Mouse (Mus musculus) naive thymus-derived CD4-positive, alpha-beta T cell, adult 2 months (primary cell): Measurements from ENCODE around the gene Tekt1.
A peak's percentile ranks its signal among the peaks of the same experiment; 100 is the strongest.

ENCODE experiments used
- DNase-seq: peaks from one replicate; pipeline ENCODE4 v3.0.0-alpha.2; 2011; ENCODE audit warnings: low read depth

Tekt1 gene

DNA sequence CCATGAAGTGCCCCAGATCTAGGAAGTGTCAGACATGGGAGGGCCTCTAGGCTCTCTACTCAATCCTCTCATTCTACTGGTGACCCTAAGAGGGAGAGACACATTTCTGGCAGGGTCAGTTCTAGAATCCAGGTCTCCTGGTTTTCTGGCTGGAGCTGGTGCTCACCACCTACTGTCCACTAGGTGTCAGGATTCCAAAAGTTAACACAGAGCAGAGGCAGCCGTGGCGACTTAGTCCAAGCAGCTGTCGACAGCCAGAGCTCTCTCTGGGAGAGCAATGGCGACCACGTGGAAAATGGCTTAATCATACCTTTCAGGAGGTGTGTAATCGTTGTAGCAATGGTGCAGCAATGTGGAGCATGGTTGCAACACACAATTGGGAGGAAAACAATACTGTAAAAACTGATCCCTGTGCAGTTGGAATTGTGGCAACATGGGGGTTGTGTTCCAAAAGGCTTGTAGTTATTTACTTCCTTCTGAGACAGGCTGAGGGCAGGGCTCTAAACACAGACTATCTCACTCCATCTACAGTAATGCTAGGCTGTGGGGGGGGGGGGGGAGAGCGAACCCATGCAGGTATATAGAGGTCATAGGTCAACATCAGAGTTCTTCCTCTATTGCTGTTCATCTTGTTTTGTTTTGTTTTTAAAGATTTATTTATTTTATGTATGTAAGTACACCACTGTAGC, 19.5 kb downstream of the Tekt1 start:
- DNase-seq: peak; percentile 42

DNA sequence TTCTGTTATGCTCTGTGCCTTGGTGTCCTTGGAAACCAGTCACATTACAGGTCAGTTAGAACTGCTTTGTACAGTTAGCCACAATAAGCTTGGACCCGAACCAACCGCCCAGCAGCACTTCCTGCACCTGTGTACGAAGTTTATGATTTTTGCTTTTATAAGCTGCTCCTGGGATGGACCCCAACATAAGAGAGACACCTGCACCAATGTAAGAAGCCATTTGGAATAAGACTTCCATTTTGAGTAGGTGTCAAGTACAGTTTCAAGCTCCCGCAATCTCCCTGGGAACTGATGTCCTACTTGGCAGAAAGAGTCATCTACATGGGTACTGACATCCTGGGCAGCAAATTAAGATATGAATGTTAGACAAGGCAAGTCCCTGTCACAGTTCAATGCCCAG, 22.5 kb downstream of the Tekt1 start:
- no peak for DNase-seq

- no peak for DNase-seq
These were observed 23.8 kb downstream of the Tekt1 start for GRCm38 (mm10) chr11:72338437-72338871.

- DNase-seq: no peak
These were observed 25.5 kb downstream of the Tekt1 start for GRCm38 (mm10) chr11:72336726-72337125.

- DNase-seq: no peak
These were observed 27.6 kb downstream of the Tekt1 start for GRCm38 (mm10) chr11:72334653-72335052.

- no peak for DNase-seq
These were observed 29.1 kb downstream of the Tekt1 start for GRCm38 (mm10) chr11:72332951-72333667.

GRCm38 (mm10) chr11:72325701-72326100, 36.5 kb downstream of the Tekt1 start:
- DNase-seq: no peak

GRCm38 (mm10) chr11:72324431-72324830, 37.8 kb downstream of the Tekt1 start:
- DNase-seq: peak; percentile 41

- DNase-seq: no peak
These were observed 44.2 kb downstream of the Tekt1 start for GRCm38 (mm10) chr11:72318026-72318425.

- DNase-seq: no peak
These were observed 47.9 kb downstream of the Tekt1 start, which contains the start of gene Fbxo39 for GRCm38 (mm10) chr11:72314151-72314895. Gene Fbxo39 (plus strand): TSS chr11:72314444.

DNA sequence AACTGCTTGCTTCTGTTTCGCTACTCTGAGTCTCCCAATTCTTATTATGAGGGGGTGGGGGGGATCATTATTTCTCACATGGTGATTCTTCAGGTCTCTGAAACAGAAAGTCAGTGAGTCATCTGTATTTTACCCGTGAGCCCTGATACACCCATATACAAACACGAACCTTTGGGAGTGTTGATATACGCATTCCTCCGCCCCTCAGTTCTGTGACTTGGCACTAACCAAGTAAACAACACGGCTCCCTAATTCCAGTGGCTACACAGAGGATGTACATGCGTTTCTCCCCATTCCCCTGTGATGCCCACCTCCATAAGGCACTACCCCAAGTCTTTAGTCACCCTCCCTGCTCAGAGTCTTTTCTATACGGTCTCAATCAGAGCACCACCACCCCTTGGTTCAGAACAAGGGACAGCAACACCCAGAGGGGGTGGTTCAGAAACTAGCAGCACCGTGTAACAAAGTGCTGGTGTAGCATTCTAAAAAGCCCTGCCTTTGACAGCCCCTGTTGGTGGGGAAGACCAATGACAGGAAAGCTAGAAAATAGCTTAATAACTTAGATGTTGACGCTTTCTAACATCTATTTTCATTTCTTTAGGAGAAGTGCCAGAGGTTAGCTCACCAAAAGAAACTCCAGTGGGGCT, 50.8 kb downstream of the Tekt1 start:
- no peak for DNase-seq

DNA sequence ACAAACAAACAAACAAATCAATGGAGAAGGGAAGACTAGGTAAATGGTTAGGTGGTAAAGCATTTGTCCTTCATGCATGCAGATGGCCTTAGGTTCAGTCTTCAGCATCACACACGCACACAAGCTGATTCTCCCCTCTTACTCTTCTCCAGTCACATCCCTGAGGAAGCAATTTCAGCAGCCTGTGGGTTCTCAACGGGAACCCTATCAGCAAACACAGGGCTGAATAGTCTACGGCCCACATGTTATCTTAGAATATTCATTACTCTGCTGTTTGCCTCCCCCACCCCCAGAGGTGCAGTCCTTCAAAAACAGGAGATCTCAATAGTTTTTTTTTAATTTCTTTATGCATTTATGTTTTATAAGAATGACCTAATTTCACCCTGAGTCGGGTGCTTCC, 51.8 kb downstream of the Tekt1 start:
- no peak for DNase-seq

DNA sequence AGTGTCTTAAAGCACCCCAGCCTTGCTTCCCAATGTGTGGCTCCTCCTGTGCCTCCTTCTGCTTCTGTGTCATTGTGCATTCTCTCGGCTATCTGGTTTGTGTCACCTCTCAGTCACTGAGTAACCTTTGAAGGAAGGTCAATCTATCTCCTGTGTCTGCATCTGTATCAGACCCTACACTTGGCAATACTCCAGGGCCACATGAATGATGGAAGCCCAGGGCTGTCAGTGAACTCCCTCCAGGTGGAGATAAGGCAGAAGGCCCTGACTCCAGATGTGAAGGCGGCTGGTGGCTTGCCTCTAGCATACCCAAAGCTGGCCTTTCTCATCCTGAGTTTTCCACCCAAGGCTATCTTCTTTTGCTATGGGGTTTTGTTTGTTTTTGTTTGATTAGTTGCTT, 53.3 kb downstream of the Tekt1 start:
- no peak for DNase-seq

GRCm38 (mm10) chr11:72307461-72307860, 54.8 kb downstream of the Tekt1 start:
- DNase-seq: no peak

DNA sequence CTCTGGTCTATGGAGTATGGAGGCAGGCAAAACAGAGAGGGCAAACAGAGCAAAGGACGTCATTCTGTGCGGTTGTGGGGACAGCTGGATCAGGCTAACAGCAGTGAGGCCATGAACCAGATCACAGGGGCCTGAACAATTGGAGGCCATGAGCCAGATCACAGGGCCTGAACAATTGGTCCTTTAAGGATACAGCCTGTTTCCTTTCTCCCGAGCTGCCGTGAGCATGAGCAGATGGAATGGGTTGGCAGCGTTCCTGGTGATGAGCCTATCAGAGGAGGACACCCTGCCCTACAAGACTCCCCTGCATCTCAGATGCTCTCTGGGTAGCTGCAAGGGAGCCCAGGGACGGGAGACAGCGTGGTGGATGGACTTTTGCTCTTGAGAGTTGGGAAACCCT, 60.0 kb downstream of the Tekt1 start:
- peak; percentile 27 for DNase-seq

DNA sequence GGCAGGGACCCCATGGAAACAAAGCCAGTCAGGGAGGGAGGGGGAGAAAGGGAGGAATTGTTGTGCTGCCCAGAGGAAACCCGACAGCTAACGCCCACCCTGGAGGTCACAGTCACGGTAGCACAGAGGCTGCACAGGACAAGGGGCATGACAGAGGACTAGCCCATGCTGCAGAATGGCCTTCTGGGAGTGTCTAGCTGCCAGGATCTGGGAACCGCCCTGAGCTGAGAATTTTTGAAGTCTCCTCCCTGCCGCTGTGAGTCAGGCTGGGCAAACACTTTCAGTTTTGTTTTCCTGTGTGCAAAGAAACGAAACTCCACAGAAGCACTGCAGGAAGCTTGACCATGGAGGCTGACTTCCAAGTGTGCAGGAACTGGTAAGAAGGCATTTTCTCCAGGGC, 60.9 kb downstream of the Tekt1 start, which contains the start of gene Xaf1:
TSS of gene Xaf1 (plus strand) at position 296 of the 400 bp plus-strand sequence.
- DNase-seq: peak; percentile 69
